Mouse (Mus musculus) Muller cell, postnatal 12 days (primary cell): Measurements from ENCODE around the gene Sh3gl2.

Source experiments
- DNase-seq: peaks from one replicate; pipeline ENCODE4 v3.0.0-alpha.2; 2015; ENCODE audit errors: inconsistent ontology term

The Sh3gl2 gene

GRCm38 (mm10) chr4:85305912-85306573, 101.1 kb downstream of the Sh3gl2 start:
- no peak for DNase-seq

- no peak for DNase-seq
Observed at GRCm38 (mm10) chr4:85319092-85319491, 114.2 kb downstream of the Sh3gl2 start.

GRCm38 (mm10) chr4:85325454-85325853, 120.5 kb downstream of the Sh3gl2 start:
- no peak for DNase-seq

DNA sequence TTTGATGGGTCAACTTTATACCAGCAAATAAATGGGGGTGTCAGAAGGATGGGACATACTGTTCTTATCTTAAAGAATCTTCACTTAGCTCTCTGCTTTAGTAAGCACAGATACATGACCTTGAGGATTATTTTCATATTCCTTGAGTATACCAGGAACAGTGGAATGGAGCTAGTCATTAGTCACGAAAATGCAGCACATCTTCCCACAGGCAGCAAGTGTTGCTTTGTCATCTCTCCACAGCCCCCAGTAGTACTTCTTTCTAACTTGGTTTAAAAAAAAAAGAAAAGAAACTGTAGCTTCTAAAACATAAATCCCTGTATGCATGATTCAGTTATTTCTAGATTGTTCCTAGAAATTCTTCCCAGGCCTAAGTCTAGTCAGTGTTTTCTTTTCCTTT, 121.1 kb downstream of the Sh3gl2 start:
- no peak for DNase-seq

DNA sequence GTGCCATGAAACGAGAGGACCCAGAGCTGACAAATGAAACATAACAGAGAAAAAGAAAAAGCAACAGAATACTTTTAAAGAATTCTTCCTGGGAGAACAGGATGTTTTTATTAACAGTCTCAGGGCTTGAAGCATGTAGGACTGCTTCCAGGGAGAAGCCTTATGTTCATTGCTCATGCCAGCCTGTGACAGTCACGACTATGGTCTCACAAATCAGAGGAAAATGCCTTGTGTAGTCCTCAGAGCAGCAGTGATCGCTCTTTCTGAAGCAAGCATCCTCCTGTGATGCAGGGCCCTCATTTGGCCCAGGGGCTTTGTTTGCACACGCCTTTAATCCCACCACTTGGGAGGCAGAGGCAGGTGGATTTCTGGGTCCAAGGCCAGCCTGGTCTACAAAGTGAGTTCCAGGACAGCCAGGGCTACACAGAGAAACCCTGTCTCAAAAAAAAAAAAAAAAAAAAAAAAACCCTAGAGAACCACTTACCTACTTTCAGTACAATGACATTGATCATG, 129.8 kb downstream of the Sh3gl2 start:
- no peak for DNase-seq

- DNase-seq: no peak
Observed at GRCm38 (mm10) chr4:85336356-85336755, 131.4 kb downstream of the Sh3gl2 start.

DNA sequence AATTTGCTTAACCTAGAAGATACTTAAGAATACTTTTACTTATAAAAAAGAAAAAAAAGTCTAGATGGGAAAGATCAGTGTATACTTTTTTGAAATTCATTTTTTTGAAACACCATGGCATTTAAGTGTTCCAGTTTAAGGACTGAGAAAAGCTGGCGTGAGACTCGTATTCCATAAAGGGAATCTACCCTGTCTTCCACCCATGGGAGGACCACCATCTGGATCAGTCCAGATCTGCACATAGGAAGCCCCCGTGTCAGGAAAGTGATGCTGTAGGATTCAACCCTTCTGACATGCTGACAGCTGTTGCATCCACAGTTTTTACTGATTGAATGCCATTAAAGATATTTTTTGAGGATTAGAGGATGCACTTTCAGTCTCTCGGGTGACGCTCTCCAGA, 134.2 kb downstream of the Sh3gl2 start:
- no peak for DNase-seq

- DNase-seq: no peak
Observed at GRCm38 (mm10) chr4:85340686-85341085, 135.8 kb downstream of the Sh3gl2 start.

- DNase-seq: no peak
Observed at GRCm38 (mm10) chr4:85345911-85346310, 141.0 kb downstream of the Sh3gl2 start.

- DNase-seq: no peak
Observed at GRCm38 (mm10) chr4:85348079-85348643, 143.2 kb downstream of the Sh3gl2 start.

- DNase-seq: no peak
Observed at GRCm38 (mm10) chr4:85362661-85363060, 157.7 kb downstream of the Sh3gl2 start.

DNA sequence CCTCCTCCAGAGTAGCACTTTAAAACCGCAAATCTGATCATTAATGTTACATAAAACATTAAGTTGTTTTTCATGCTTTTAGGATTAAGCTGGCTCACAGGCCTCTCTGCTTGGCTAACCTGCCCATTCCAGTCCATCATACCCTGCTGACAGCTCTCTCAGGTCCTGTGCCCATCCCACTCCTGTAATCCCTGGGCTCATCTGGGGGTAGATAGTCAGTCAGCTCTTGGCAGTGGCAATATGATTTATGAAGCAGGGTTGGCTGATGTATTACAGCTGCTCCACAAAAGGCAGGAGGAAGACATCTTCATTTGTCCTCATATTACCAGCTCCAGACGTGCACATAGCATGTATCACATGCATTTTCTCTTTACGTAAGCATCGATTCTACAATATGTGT, 158.3 kb downstream of the Sh3gl2 start:
- DNase-seq: no peak

GRCm38 (mm10) chr4:85371036-85371435, 166.1 kb downstream of the Sh3gl2 start:
- peak; percentile 30 for DNase-seq

DNA sequence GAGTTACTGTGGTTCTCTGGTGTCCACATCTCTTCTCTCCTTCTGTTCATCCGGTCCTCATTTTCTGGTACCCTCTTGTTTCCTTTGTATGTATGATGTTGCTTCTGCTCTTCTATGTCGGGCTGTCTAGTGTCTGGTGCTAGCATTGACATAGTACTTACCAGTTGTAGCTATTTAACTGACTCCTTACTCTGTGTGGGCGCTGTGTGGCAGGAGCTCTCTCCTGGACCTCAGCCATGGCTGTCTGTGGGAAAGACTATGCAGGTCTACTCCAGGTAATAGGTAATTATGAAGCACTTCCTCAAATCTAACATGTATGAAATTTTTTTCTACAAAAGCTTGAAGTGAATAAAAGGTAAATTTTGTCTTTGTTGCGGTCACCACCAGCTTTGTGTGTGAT, 169.9 kb downstream of the Sh3gl2 start:
- DNase-seq: no peak

DNA sequence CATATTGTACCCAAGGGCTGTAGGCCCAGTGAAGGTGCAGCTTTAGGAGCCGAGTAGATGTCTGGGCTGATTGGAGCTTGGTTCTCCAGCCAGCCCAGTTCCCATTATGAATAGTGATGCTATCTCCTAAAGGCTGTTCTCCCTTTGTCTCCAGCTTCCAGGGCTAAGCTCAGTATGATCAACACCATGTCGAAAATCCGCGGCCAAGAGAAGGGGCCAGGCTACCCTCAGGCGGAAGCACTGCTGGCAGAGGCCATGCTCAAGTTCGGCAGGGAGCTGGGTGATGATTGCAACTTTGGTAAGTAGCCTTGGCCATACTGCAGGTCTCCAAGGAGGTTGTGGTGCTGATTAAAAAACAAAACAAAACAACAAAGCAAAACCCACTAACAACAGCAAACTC, 171.3 kb downstream of the Sh3gl2 start:
- no peak for DNase-seq

DNA sequence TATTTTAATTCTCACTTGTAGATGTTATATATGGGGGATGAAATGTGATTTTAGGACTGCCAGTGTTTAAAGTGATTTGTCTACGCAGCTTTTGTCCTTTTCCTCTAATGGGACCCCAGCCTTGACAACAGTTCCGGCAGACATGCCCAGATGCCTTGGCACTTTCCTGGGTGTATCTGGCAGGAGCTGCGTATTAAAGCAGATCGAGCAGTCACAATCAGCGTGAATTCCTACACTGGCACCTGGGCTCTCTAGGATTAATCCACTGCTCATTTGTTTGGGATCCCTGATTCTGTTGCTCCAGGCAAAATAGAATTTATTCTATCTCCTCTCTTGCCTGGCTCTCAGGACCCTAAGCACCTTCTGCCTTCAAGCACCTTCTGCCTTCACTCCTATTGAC, 171.7 kb downstream of the Sh3gl2 start:
- DNase-seq: no peak

- no peak for DNase-seq
Observed at GRCm38 (mm10) chr4:85385241-85385640, 180.3 kb downstream of the Sh3gl2 start.

DNA sequence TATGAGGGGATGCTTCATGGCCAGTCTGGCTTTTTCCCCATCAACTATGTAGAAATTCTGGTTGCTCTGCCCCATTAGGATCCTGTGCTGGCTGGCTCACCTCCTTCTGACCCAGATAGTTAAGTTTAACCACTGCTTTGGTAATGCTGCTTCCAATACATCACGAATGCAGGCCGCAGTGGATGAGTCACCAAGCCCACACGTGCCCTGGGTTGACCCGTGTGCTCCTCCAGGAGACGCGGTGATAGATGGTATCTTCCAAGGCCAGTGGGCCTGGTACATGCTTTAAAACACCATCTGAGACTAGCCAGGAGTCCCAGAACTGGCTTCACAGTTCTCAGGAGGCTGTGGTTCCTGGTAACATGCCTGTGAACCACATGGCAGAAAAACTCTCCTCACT, 182.8 kb downstream of the Sh3gl2 start:
- DNase-seq: no peak

GRCm38 (mm10) chr4:85391795-85392194, 186.9 kb downstream of the Sh3gl2 start:
- DNase-seq: peak; percentile 32

DNA sequence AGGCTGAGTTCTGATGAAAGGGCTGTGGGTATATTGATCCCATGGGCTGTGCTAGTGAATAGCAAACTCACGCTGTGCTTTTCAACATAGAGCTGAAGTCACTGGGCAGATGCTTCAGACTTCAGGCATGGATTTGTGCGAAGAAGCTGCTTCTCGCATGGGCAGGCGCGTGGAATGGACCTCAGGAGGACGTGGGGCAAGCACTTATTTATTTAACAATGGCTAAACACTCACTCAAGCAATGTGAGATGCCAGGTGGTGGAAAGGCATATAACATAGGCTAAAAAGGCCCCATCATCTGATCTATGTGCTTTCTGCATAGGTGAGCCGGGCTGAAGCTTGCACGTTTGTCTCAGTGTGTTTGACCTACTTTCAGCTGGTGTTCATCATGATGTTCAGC, 193.8 kb downstream of the Sh3gl2 start:
- DNase-seq: peak; percentile 34

- peak; percentile 33 for DNase-seq
Observed at GRCm38 (mm10) chr4:85402823-85403222, 197.9 kb downstream of the Sh3gl2 start.

DNA sequence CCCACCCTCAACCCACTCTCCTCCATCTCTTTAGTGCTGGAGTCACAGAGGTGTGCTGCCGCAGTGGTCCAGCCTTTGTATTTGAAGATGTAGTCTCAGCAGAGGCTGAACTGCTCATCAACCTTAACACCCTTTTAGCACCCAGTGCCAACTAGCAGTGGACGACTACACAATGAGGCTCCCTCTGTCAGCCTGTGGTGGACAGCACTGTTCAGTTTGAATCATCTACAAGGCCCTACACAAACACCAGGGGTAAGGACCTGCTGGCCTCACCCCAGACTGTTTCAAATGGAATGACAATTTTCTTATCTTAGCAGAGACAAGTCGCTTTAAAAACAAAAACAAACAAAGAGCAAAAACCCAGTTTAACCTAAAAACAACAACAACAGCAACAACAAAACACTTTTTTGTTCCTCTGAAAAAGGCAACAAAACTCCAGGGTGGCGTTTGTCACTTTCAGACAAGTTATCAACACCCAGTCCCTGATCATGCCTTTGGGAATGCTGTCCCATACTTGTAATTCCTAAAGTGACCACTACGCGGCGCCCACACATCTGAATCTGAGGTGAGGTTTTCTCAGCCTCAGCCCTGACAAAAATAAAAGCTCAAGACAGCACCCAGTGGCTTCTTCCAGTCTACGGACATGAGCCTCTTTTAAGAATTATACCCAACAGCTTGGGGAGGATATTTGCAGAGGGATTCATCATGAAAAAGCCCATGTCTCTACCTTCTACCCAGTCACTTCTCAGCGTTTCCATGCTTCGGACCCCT, 199.7 kb downstream of the Sh3gl2 start:
- DNase-seq: peak; percentile 43

DNA sequence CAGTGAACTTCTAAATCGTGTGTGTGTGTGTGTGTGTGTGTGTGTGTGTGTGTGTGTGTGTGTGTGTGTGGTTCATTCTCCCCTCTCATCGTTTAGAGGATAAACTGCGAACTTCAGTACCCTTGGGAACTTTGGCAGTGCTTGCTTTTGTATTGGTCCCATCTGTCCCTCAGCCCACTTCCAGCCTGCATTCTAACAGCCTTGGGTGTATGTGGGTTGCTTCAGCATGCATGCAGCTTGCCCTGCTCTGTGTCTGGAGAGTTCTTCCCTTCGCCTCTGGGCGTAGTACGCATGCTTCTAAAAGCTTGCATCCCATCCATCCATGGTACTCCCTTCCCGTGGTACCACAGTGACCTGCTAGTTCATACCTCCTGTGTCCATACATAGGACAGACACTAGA, 200.3 kb downstream of the Sh3gl2 start:
- DNase-seq: no peak
